ENCODE assay signal across 8 mouse cellular contexts in genomic region chr12:112830141-112830540, GRCm38 (mm10). TPM values are rescaled to one million over a fixed set of nuclear protein-coding genes. Genes with fewer than 3 reads are reported as not detected.
DNase-seq lines count a peak whose midpoint lies in the region; ATAC-seq lines count a peak whose summit lies in the region.

No protein-coding gene starts in this region.

- H3K27ac ChIP-seq in lung, embryonic 16.5 days (ENCODE audit: low read length) = peak overlapping the region; percentile 34
- H3K27ac ChIP-seq in embryonic facial prominence, embryonic 15.5 days (replicated peaks) = no peak overlapping the region
- peak overlapping the region; percentile 98 for H3K27ac ChIP-seq in limb, embryonic 10.5 days
- peak overlapping the region; percentile 83 for H3K27ac ChIP-seq in neural tube, embryonic 15.5 days (replicated peaks)

- no peak for DNase-seq in lung, postnatal 14 days
- DNase-seq in limb, embryonic 10.5 days (ENCODE audit: low spot score) = no peak
- DNase-seq in cerebellum, postnatal 36 days = no peak
- DNase-seq in right cerebral cortex, adult 18-20 months = no peak

- no peaks in the 10 kb centered on the region for H3K27me3 ChIP-seq in lung, embryonic 16.5 days (ENCODE audit: control insufficient read depth, insufficient read depth, low read depth, low read length)
- H3K27me3 ChIP-seq in embryonic facial prominence, embryonic 15.5 days = no peaks in the 10 kb centered on the region
- H3K27me3 ChIP-seq in limb, embryonic 10.5 days (ENCODE audit: low read depth, poor library complexity, severe bottlenecking) = no peaks in the 10 kb centered on the region
- H3K27me3 ChIP-seq in neural tube, embryonic 15.5 days (replicated peaks) = no peaks in the 10 kb centered on the region

- no peaks in the 10 kb centered on the region for H3K9me3 ChIP-seq in lung, embryonic 16.5 days (ENCODE audit: control insufficient read depth, low read length)
- no peaks in the 10 kb centered on the region for H3K9me3 ChIP-seq in embryonic facial prominence, embryonic 15.5 days (replicated peaks)
- H3K9me3 ChIP-seq in limb, embryonic 10.5 days (replicated peaks) = no peaks in the 10 kb centered on the region
- no peaks in the 10 kb centered on the region for H3K9me3 ChIP-seq in neural tube, embryonic 15.5 days (replicated peaks)

- H3K4me1 ChIP-seq in lung, embryonic 16.5 days (replicated peaks; ENCODE audit: control insufficient read depth, insufficient read depth, low read length) = peaks cover 33% of the 10 kb centered on the region
- peaks cover 41% of the 10 kb centered on the region for H3K4me1 ChIP-seq in embryonic facial prominence, embryonic 15.5 days
- H3K4me1 ChIP-seq in limb, embryonic 10.5 days = peaks cover 30% of the 10 kb centered on the region
- peaks cover 52% of the 10 kb centered on the region for H3K4me1 ChIP-seq in neural tube, embryonic 15.5 days

- no peak for ATAC-seq in lung, embryonic 16.5 days (ENCODE audit: low read depth)
- no peak for ATAC-seq in embryonic facial prominence, embryonic 15.5 days (ENCODE audit: insufficient number of reproducible peaks, low FRiP score, low TSS enrichment, low read depth)
- ATAC-seq in neural tube, embryonic 15.5 days (ENCODE audit: low FRiP score) = no peak
- ATAC-seq in inflammation-experienced regulatory T-cells, adult 6 months = no peak

- WGBS in lung, embryonic 16.5 days = 11% methylated on average over 2 of the region's 2 CpGs
- WGBS in embryonic facial prominence, embryonic 15.5 days = 26% methylated on average over 2 of the region's 2 CpGs
- WGBS in limb, embryonic 10.5 days = 50% methylated on average over 2 of the region's 2 CpGs
- WGBS in neural tube, embryonic 15.5 days = 37% methylated on average over 2 of the region's 2 CpGs

- peak overlapping the region; percentile 62 for H3K4me2 ChIP-seq in lung, embryonic 16.5 days (ENCODE audit: low read depth, low read length)
- H3K4me2 ChIP-seq in embryonic facial prominence, embryonic 15.5 days (replicated peaks) = peak overlapping the region; percentile 59
- peak overlapping the region; percentile 91 for H3K4me2 ChIP-seq in neural tube, embryonic 15.5 days

- H3K4me3 ChIP-seq in lung, embryonic 16.5 days (ENCODE audit: low read length) = peak overlapping the region; percentile 61
- H3K4me3 ChIP-seq in embryonic facial prominence, embryonic 15.5 days (replicated peaks) = peak overlapping the region; percentile 93
- peak overlapping the region; percentile 92 for H3K4me3 ChIP-seq in limb, embryonic 10.5 days
- H3K4me3 ChIP-seq in neural tube, embryonic 15.5 days (replicated peaks) = peak overlapping the region; percentile 91

- peaks cover 5% of the 10 kb centered on the region; the same call in 1 of the 2 replicates for H3K36me3 ChIP-seq in lung, embryonic 16.5 days (ENCODE audit: control insufficient read depth, insufficient read depth, low read length)
- H3K36me3 ChIP-seq in embryonic facial prominence, embryonic 15.5 days = peaks cover 33% of the 10 kb centered on the region
- H3K36me3 ChIP-seq in limb, embryonic 10.5 days = peaks cover 59% of the 10 kb centered on the region
- peaks cover 13% of the 10 kb centered on the region; the same call in 1 of the 2 replicates for H3K36me3 ChIP-seq in neural tube, embryonic 15.5 days

- peak overlapping the region; percentile 75 for H3K9ac ChIP-seq in lung, embryonic 16.5 days (ENCODE audit: low read length)
- peak overlapping the region; percentile 35 for H3K9ac ChIP-seq in embryonic facial prominence, embryonic 15.5 days
- H3K9ac ChIP-seq in neural tube, embryonic 15.5 days (replicated peaks) = peak overlapping the region; percentile 61

RNA-seq across cellular contexts. Expression of gene Cdca4, which starts 0.9 kb away (rescaled TPM):
- polyA plus RNA-seq in lung, embryonic 16.5 days (2015; fragmentation: Nextera tagmentation; extraction: Ambion mirVana) = 105 and 108 TPM in 2 replicates
- polyA plus RNA-seq in embryonic facial prominence, embryonic 15.5 days (2015; fragmentation: Nextera tagmentation; extraction: Ambion mirVana) = 99.7 and 110 TPM in 2 replicates
- 204 and 206 TPM in 2 replicates for polyA plus RNA-seq in limb, embryonic 10.5 days (2016; fragmentation: Nextera tagmentation; extraction: Ambion mirVana)
- 30.3 and 48.6 TPM in 2 replicates for polyA plus RNA-seq in neural tube, embryonic 15.5 days (2015; fragmentation: Nextera tagmentation; extraction: Ambion mirVana)
- 10 to 100 TPM; 67.6 to 86.3 (median 83.9) TPM for polyA plus RNA-seq in inflammation-experienced regulatory T-cells, adult 6 months (2017; shearing (Covaris generic))

RNA-seq across cellular contexts. Expression of gene Clba1, which starts 21.4 kb away (rescaled TPM):
- polyA plus RNA-seq in lung, embryonic 16.5 days (2015; fragmentation: Nextera tagmentation; extraction: Ambion mirVana) = 9.2 and 9.5 TPM in 2 replicates
- 10.9 and 16.5 TPM in 2 replicates for polyA plus RNA-seq in embryonic facial prominence, embryonic 15.5 days (2015; fragmentation: Nextera tagmentation; extraction: Ambion mirVana)
- 7.9 and 8.4 TPM in 2 replicates for polyA plus RNA-seq in limb, embryonic 10.5 days (2016; fragmentation: Nextera tagmentation; extraction: Ambion mirVana)
- 19.6 and 21.1 TPM in 2 replicates for polyA plus RNA-seq in neural tube, embryonic 15.5 days (2015; fragmentation: Nextera tagmentation; extraction: Ambion mirVana)
- polyA plus RNA-seq in inflammation-experienced regulatory T-cells, adult 6 months (2017; shearing (Covaris generic)) = under 1 TPM in 2 of 3 experiments, not detected in 1; 0.33 to 0.50 TPM

RNA-seq across cellular contexts. Expression of gene Ahnak2, which starts 27.7 kb away (rescaled TPM):
- polyA plus RNA-seq in lung, embryonic 16.5 days (2015; fragmentation: Nextera tagmentation; extraction: Ambion mirVana) = 0.84 and 1.4 TPM in 2 replicates
- 8.5 and 10.3 TPM in 2 replicates for polyA plus RNA-seq in embryonic facial prominence, embryonic 15.5 days (2015; fragmentation: Nextera tagmentation; extraction: Ambion mirVana)
- polyA plus RNA-seq in limb, embryonic 10.5 days (2016; fragmentation: Nextera tagmentation; extraction: Ambion mirVana) = 0.15 and 0.18 TPM in 2 replicates
- 4.5 and 5.7 TPM in 2 replicates for polyA plus RNA-seq in neural tube, embryonic 15.5 days (2015; fragmentation: Nextera tagmentation; extraction: Ambion mirVana)
- not detected for polyA plus RNA-seq in inflammation-experienced regulatory T-cells, adult 6 months (2017; shearing (Covaris generic))

RNA-seq across cellular contexts. Expression of gene Gpr132, which starts 37.9 kb away (rescaled TPM):
- polyA plus RNA-seq in lung, embryonic 16.5 days (2015; fragmentation: Nextera tagmentation; extraction: Ambion mirVana) = 0.15 and 0.73 TPM in 2 replicates
- 0.35 and 0.41 TPM in 2 replicates for polyA plus RNA-seq in embryonic facial prominence, embryonic 15.5 days (2015; fragmentation: Nextera tagmentation; extraction: Ambion mirVana)
- 0.11 TPM in 1 of 2 replicates, not detected in the other for polyA plus RNA-seq in limb, embryonic 10.5 days (2016; fragmentation: Nextera tagmentation; extraction: Ambion mirVana)
- 0.08 and 2.8 TPM in 2 replicates for polyA plus RNA-seq in neural tube, embryonic 15.5 days (2015; fragmentation: Nextera tagmentation; extraction: Ambion mirVana)
- polyA plus RNA-seq in inflammation-experienced regulatory T-cells, adult 6 months (2017; shearing (Covaris generic)) = 10 to 100 TPM; 71.4 to 79.0 (median 77.8) TPM
